Mouse (Mus musculus) kidney, adult 8-10 months (tissue): ENCODE measurements around the gene Akt1.

Experiments
- DNase-seq, 2 experiments: peaks; one replicate each; pipeline ENCODE4 v3.0.0; 2022

The Akt1 gene

DNA sequence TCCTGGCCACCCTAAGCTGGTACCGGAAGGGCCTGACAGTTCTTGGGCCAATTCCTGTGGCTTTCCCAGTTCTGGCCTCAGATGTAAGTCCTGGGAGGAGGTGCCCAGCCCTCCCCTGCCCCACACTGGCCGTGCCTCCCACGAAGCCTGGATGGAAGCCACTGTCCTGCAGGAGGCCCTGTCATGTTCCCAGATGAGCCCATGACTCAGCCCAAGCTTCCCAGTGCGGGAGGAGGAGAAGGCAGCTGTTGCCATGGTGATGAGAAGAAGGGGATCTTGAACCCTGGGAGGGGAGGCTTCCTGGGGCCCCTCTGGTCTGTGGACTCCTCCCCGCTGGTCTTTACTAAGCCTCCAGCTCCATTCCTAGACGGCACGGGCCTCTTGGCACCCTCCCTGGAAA lies 8.7 kb upstream of the Akt1 start:
- no peak for DNase-seq

DNA sequence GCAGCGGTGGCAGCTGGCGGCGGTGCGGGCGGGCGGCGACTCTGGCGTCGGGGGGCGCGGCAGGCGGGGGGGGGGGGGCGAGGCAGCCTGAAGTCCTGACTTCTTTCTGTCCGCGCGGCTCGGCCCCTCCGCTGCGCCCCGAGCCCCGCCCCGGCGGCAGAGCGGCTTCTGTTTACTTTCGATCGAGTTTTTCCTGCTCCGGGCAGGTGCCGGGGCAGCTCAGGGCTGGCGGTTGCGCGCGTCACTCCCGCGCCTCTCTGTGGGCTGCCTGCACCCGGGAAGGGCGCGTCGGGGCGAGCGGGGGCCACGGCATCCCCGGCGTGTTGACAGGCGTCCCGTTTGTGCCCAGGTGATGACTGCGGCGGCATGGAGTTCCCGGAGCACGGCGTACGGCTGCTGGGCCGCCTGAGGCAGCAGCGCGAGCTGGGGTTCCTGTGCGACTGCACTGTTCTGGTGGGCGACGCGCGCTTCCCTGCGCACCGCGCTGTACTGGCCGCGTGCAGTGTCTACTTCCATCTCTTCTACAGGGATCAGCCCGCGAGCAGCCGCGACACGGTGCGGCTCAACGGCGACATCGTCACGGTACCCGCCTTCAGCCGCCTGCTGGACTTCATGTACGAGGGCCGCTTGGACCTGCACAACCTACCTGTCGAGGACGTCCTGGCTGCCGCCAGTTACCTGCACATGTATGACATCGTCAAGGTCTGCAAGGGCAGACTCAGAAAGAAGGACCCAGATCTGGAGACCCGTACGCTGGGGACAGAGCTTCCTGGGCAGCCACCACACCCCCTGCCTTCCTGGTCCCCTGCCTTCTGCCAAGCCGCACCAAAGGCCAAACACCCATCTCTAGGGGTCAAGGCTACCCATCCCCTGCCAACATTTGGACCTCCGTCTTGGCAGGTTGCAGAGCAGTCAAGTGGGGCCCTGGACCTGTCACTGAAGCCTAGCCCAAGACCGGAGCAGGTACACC lies 4.6 kb upstream of the Akt1 start:
- no peak for DNase-seq

DNA sequence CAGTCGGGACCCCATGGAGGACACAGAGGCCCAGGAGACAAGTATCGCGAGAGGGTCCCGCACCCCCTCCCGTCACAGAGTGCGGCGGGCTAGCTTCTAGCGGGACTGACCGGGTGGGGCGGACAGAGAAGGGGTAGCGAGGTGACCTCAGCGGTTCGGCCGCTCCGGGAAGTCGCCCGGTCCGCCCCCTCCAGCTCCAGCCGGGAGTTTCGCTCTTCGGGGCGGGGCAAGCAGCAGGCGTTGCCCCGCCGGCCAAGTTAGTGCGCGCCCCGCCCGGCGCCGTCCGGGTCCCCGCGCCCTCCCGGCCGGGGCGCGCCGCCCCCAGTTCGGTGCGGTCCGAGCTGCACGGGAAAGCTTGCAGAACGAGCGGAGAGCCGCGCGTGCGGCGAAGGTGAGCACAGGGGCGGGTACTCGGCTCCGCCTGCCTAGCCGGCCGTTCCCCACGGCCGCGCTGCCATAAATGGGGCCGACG lies 3.9 kb upstream of the Akt1 start, which contains the start of gene Zbtb42:
Zbtb42 (plus strand) TSS at position 274 of the 472 bp plus-strand sequence.
- peak; percentile 40 to 44 for DNase-seq

DNA sequence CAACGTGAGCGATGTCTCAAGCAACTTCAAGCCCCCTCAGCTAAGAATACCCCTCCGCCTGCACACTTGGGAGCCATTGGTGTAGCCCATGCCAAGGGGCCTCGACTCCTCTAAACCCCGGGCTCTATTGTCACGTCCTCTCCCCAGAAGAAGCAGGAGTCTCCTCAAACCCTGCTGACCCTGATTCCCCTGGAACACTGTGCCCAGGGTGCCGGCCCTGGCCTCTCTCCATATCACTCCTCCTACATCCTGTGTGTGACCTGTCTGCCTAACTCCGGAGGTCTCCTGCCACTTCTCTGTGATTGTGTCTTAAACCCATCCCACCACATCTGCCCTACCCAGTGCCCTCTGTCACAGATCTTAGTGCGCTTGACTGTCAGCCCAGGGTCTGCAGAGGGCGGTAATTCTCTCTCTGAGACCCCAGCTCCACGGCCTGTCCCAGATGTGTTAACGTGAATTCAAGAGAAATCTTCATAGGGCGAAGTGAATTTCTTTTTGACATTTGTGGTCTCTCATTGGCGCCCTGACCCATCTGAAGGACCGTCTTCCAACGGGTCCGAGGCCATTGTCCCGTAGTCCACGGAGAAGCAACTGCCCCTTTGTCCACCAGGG lies 3.4 kb upstream of the Akt1 start:
- DNase-seq = no peak

DNA sequence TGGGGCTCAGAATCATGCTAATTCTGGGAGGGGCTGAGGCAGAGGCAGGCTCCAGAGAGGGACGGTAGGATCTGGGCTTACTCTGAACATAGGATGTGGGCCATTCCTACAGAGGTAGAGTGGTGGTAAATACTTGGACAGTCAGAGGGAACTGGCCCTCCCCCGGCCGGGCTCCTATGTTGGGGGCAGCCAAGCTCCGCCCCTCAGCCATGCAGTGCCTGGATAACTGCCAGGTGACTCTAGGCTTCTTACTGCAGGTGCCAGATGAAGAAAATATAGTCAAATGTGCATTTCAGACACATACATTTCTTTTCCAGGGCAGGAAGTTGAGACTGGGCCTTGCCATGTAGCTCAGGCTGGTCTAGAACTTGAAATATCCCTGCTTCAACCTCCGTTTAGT lies 2.4 kb upstream of the Akt1 start:
- DNase-seq = no peak

DNA sequence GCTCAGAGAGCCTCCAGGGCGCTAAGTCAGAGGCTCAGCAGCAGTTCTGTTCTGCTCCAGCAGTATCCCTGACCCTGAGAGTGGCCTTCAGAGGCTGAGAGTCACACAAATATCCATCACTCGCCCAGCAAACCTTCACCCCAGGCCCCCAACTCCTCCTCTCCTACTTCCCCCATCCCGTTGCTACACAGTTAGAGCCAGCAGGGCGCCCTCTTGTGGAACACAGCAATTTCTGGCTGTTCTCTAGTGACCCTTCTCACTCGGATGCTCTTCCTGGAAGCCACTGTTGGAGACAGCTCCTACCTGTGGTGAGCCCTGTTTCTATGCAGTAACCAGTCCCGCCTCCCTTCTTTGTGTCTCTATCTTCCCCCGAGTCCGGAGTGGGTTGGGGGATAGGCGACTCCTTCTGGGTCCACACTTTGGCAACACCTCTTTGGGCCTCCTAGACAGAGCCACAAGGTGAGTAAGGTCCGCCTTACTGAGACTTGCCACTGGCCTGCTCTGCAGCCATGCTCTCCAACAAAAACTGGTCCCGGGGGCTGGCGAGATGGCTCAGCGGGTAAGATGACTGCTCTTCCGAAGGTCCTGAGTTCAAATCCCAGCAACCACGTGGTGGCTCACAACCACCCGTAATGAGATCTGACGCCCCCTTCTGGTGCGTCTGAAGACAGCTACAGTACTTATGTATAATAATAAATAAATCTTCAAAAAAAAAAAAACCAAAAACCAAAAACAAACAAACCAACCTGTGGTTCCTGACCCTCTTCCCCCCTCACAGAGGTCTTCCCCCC lies 756 bp upstream of the Akt1 start:
- peak; percentile 72 to 87 for DNase-seq

DNA sequence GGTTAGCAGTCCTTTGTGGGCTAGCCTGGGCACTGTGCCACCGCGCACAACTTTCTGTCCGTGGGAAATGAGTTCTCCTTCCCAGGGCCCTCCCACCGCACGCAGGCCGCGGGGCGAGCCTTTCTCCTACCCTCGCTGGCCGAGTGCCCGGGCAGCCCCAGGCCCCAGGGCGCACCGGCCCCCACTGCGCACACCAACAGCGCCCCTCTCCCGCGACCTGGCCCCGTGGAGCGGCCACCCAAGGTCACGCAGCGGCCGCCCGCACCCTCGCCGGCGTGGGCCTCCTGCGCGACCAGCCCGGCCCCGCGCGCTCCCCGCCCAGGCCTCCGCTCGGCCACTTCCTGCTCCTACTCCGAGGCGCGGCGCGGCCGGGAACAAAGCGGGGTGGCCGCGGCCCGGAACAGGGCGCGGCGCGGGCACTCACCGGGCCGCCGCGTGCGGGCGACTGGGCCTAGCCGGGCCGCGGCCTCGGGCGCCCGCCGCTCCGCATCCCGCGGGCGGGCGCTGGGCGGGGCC lies 1.1 kb downstream of the Akt1 start:
- DNase-seq = peak; percentile 30 to 36

DNA sequence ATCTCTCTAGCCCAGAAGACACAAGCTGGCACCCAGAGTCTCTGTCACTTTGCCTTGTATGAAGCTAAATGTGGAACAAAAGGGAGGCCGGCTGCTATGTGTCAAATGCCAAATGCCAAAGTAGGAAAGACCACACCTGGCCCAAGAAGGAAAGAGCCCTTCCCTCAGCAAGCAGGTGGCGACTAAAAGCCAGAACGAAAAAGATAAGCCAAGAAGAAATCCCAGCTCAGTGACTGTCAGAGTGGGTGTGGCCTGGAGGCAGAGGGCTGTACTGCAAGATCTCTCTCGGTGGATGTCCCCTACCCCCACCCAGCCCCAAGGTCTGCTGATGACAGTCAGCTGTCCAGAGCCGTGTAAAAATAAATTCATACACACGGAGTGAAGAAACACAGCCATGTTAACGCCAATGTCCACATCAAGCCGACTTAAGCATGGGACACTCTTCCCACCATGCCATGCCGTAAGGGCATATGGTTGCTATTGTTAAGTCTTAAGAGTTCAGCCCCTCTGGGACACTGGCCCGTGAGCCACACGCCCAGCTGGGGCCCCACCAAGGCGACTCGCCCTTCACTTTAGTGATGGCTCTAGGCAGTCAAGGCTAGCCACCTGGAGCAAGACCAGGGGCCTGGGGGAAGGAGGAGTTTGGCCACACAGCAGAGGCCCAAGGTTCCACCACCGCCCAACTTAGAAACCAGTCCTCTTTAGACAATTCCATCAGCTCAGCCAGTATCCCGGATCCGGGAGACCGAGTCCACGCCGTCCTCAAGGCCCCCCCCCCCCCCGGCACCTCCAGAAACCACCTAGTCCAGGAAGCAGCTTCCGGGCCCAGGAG lies 1.7 kb downstream of the Akt1 start:
- DNase-seq = no peak

DNA sequence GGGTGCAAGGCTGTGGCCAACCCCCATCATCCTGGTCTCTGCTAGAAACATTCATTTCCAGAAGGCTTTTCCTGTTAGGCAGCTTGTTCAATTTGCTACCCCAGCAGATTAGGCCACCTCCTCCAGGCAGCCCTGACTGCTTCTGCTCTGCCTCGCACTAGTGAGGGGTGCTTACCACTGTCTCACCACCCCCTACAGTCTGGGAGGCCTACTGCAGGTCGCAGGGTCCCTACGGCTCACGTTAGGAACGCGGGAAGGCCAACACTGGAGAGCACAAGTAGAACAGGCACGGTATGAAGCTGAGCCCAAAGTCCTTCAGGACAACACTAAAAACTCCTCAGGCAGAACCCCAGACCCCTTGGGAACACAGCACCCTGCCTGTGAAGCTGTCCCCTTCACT lies 2.8 kb downstream of the Akt1 start:
- no peak for DNase-seq

DNA sequence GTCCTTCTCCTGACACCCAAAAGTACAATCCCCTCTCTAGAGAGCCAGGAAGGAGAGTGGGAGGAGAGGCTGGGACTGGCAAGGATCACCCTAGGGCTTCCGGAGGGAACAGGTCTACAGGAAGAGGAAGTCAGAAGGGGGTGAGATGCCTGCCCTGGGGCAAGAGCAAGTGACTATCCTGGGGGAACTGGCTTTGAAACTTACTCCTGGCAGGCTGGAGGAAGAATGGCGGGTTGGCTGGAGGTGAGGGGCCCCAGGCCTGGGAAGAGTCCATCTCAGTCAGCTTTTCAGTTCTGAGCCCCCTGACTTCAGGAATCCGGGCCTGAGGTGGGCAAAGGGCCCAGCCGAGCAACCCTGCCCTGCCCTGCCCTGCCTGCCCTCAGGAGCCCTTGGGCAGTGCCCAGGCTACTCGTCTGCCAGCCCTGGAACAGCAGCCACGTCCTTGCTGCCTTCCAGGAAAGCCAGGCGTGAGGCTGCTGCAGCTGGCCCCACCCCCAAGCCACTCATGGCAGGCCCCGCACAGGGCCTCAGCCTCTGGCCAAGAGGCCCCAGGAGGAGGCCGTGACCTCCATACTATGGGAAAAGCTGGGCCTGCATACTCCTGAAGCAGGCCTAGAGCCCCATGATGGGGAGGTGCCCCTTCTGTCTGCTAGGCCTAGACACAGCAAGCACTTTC lies 3.8 kb downstream of the Akt1 start:
- no peak for DNase-seq

DNA sequence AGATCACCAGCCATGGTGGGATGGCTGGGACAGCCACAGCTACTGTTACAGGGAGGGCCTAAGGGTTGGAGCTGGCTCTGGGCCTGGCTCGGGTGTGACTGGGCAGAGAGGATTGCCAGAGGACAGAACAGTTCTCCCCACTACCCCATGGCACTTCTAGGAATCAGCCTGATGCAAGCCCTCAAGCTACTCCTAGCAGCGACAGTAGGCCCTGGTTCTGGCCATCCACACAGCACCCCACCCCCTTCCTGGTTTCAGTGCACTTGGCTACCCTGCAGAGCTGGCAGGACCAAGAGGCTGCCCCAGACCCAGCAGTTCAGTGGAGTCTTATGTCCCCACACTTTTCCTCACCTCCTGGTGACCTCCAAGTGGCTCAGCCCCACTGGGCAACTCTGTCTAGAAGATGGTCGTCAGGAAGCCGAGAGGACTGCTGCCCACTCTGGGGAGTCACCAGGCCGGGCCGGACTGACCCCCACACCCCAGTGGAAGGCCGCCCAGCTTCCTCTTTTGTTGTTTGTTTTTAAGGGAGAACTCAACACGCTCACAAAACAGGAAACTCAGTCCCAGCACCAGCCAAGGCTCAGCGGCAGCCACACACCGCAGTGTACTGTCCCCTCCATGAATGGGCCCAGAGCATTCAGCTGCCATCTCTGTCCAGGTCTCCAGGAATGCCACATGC lies 6.9 kb downstream of the Akt1 start:
- DNase-seq = no peak

DNA sequence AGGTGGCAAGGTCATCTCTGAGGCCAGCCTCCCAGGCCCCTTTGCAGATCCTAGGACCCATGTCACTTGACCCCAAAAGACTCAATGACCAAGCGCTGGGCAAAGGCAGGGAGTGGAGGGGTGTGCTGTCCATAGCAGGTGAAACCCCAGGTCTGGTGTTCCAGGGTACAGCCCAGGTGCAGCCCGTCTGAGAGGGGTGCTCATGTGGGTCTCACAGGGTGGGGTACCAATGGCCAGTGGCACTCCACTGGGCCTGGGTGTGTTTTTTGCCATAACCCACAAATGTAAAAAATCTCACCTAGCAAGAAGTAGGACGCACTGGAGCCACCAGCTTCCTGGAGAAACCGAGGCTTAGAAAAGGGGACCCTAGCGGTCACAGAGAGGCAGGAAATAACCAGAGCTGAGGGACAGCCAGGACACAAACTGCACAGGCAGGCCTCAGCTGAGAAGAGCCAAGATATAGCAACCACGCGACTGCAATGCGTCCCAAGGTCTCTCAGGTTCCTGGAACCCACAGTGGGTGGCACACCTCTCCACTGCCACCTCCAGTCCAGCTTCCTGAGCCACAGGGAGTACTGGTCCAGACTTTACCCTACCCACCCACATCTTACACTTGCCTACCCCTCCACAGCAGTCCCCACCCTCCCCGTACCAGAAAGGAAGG lies 8.7 kb downstream of the Akt1 start:
- DNase-seq = no peak

DNA sequence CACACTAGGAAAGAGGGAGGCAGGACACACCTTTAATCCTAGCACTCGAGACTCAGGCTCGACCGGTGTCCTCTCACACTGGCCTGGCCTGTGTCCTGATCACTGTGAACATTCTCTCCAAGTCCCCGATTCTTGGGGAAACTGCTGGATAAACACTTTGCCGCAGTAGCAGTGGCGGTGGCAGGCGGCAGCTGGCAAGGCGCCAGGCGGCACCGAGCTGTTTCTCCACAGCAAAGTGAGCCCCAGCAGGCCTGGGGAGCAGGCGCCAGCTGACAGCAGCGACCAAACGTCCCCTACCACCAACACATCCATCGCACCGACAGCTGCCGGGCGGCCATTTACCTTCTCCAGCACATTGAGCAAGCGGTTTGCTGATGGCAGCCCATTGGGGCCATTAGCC lies 9.2 kb downstream of the Akt1 start:
- DNase-seq = peak; percentile 36 to 45

DNA sequence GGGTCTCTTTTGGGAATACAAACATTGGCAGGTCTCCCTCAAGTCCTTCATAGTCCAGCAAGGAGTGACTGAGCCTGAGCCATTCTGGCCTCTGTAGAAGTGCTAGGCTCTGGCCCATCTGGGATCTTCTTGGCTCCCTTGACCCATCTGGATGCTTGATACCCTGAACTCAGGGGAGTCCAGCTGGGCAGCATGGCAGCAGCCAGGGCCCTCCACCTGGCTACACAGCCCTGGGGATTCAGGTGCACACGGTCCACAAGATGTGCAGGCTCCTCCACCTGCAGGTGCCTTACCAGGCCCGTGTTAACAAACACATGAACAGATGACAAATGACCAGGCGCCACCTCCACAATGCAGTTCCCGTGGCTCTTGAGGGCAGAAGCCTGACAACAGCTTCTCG lies 10.0 kb downstream of the Akt1 start:
- DNase-seq = no peak

DNA sequence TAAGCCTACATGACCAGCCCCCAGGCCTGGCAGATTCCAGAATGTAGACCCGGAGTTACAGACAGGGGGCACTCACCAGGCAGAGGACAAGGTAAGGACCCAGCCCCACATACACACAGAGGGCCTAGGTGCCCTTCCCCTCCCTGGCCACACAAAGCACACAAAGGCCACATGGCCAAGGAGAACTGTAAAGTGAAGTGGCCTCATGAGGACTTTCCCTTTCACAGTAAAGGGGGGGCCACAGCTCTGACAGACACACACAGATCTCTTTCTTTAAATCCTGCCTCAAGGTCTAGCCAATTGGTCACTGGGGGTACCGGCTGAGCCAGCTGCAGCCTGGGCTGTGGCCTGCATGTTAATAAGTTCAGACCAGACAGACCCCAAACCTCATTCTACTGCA lies 10.6 kb downstream of the Akt1 start:
- no peak for DNase-seq

DNA sequence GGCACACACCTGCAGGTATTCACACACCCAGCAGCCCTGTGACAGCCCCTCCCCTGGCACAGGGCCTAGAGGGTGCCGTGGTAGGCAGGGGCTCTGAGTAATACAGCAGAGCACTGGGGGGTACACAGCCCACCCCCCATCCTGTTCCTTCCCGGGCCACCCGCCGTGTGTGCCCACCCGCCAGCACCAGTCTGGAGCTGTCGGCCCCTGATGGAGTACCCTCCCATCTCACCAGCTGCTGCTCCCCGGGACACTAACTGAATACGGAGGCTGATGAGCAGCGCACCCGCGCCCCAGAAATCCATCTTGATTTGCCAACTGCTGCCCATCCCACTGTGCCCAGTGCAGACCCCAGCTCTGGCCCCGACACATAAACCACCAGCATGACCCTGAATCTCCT lies 11.0 kb downstream of the Akt1 start:
- no peak for DNase-seq

DNA sequence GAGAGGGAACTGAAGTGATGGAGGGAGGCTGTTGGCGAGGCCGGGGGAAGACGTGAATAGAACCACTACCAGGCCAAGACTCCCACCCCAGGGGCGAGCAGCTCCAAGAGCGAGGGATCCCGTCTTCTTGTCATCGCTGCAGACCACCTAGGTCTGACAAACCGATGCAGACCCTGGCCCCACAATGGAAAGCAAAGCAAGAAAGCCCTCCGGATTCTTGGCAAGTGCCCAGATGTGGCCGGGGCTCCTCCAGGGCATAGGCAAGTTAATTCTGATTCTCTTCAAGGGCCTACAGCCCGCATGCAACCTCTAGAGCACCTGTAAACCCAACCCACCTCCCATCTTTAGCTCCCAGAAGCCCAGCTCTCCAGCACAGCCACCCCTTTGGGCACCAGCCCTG lies 11.4 kb downstream of the Akt1 start:
- no peak for DNase-seq

DNA sequence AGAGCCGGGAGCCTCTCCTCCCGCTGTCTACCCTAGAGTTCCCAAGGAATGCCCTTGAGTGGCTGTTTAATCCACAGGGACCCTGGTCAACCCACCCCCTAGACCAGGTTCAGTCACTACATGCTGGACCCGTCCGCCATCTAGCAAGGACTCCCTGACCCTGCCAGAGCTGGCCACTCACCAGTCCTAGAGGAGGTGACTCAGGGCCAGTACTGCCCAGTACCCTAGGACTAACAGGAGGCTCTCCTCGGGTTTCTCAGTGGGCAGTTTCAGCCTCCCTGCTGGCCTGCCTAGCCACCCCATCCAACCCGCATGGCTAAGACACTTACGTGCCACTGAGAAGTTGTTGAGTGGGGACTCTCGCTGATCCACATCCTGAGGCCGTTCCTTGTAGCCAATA lies 12.8 kb downstream of the Akt1 start:
- no peak for DNase-seq

DNA sequence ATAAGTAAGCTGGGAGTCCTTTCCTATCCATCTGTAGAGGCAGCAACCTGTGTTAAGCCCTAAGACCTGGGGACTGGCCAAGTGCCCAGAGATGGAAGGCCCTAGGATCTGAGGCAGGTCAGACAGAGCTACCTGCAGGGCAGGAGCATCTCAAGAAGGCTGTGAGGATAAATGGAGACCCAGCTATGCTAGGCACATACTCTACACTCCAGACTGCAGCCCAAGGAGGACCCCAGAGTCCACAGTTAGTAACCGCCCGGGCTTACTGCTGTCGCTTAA lies 13.4 kb downstream of the Akt1 start:
- no peak for DNase-seq

DNA sequence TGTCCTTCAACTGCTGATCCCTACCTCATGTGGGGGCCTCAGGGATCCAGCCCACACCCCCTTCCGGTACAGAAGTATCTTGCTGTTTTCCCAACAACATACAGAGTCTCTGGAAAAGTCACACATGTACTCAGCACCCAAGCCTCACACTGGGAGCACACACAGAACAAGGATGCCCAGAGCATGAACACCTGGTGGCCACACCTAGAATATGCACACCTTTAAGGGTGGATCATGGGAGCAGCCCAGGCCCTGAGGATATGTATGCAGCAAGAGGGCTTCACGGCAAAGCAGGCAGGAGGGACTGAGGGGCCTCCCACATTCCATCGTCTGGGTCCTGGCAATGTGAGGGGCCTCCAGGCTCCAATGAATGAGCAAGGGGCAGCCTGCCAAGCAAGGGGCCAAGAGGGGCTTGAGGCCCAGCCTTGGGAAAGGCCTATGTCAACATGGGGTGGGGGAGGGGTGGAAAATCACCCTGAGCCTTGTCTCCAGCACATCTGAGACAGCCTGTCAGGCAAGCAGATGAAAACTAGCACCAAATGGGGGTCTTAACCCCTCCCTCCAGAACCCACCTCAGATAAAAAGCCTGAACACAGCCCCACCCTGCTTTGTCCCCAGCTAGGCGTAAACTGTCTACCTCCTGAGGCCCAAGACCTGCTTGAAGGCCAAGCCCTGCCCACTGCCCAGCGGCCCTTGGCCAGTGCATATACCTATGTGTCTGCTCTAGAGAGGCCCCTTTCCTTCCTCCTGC lies 13.9 kb downstream of the Akt1 start:
- DNase-seq = no peak
